Mouse (Mus musculus): ENCODE data around the gene Sspn.

- no peak for TF ChIP-seq CTCF (IDR thresholded peaks at IDR 0.05; ENCODE audit: borderline replicate concordance, extremely low read depth, insufficient read depth, insufficient read length)
- no peak for TF ChIP-seq POLR2A (IDR thresholded peaks at IDR 0.05; ENCODE audit: borderline replicate concordance, extremely low read depth, insufficient read depth, insufficient read length, poor library complexity, severe bottlenecking)
Observed at GRCm38 (mm10) chr6:145893366-145894021, 37.9 kb upstream of the Sspn start.
